Mouse (Mus musculus) cerebellum, adult 2 months (tissue): ENCODE data around the gene Cd151.

Experiments used
- CTCF ChIP-seq: fragments of 200-500 bp; IDR thresholded peaks from 2 replicates; pipeline ENCODE4 v1.5.1; 2011; ENCODE audit warnings: low read depth, mild to moderate bottlenecking, control low read depth, low read length, moderate library complexity, borderline replicate concordance; ENCODE audit not compliant: insufficient read depth
- POLR2A ChIP-seq: fragments of 200-500 bp; IDR thresholded peaks from 2 replicates; pipeline ENCODE4 v1.6.1; 2011; ENCODE audit warnings: low read length, control low read depth, borderline replicate concordance; ENCODE audit not compliant: insufficient read depth

DNA sequence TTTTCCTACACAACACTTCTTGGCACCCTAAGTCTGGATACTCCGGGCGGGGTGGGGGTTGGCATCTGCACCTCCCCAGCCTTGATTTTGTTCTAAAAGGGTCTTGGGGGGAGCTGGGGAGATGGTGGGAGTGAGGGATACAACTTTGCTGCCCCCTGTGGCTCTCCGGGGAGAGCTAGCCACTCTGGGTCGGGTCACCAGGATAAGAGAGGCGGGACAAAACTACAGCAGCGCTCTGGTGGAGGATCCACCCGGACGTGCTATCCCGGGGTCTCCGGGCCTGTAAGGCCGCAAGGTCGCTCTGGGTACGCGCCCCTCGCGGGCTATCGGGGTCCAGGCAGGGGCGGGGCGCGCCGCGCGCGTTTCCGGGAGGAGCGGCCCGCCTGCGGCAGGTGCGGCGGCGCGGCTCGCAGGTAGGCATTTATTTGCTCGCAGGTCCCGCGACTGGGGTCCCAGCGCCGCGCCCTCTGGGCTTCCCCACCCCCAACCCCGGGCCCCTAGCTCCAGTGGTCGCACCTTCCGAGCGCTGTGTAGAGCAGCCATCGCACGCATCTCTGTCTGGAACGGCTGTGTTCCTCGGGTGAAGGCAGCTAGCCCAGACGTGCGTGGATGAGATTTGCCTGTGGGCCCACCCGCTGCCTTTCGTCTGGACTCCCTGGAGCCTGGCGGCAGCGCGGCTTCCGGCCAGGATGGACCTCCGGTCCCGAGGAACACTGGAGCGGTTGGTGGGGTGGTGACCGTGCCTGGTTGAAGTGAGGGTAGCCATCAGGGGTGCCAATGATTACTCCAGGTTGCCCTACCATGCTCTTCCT lies 5.5 kb upstream of the Cd151 start:
- TF ChIP-seq CTCF, result no peak
- no peak for TF ChIP-seq POLR2A
